8 mouse cellular contexts compared by ENCODE assay signal in the genomic region with DNA sequence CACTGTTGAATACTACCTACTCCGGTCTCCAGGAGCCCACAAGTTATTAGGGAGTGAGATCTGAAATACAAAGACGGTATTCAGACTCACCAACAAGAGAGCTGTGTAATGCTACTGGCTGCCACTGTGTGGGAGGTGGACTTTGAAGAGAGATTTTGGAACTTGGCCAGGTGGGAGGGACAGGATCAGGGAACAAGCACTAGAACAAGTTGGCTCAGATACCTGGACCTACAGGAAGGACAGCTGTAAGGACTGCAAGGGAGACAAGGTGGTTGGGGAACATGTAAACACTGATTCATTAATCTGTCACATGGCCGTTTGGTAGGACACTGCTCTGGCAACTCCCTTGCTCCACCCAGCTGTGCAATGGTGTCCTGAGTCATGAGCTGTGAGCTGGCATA. TPM values are rescaled to one million over a fixed set of nuclear protein-coding genes. Genes with fewer than 3 reads are reported as not detected.
DNase-seq lines count a peak whose midpoint lies in the region; ATAC-seq and TF ChIP-seq lines count a peak whose summit lies in the region.

No protein-coding gene starts in this region.

- H3K4me2 ChIP-seq in liver, postnatal 0 days (ENCODE audit: low read depth, low read length), result no peak overlapping the region

- H3K27ac ChIP-seq in liver, postnatal 0 days (ENCODE audit: low read depth), result peak overlapping the region; percentile 30; the same call in 1 of the 2 replicates

- 52% methylated on average over 3 of the region's 3 CpGs for WGBS in liver, postnatal 0 days (ENCODE audit: insufficient replicate concordance)

- H3K4me1 ChIP-seq in liver, postnatal 0 days (ENCODE audit: insufficient read depth), result peaks cover 9% of the 10 kb centered on the region; the same call in 1 of the 2 replicates

- no peak overlapping the region for H3K9ac ChIP-seq in liver, postnatal 0 days (replicated peaks)

- peak; percentile 18 for TF ChIP-seq CTCF in liver, postnatal 0 days (IDR thresholded peaks at IDR 0.05; ENCODE audit: low read depth)

- peak; percentile 25 to 50 for DNase-seq in cerebellum, postnatal 10 days
- no peak for DNase-seq in cerebellum, postnatal 4 days (ENCODE audit: low spot score in 2 of 2)
- DNase-seq in right cerebral cortex, adult 18-20 months, result peak; percentile 10
- no peak for DNase-seq in right cerebral cortex, postnatal 36 days (ENCODE audit: low spot score in 2 of 2)
- peak; percentile 59 for DNase-seq in liver, postnatal 0 days
- DNase-seq in urinary bladder, postnatal 36 days (ENCODE audit: low spot score in 2 of 2), result peak; percentile 74 to 85
- DNase-seq in gastrocnemius, postnatal 4 days (ENCODE audit: low spot score in 2 of 2), result no peak
- DNase-seq in cerebellum, adult 18-20 months, result no peak

- no peaks in the 10 kb centered on the region for H3K27me3 ChIP-seq in liver, postnatal 0 days (ENCODE audit: insufficient read depth, low read length)

- H3K4me3 ChIP-seq in liver, postnatal 0 days (ENCODE audit: low read depth, low read length), result no peak overlapping the region

- peak; percentile 97 for ATAC-seq in liver, postnatal 0 days

- H3K9me3 ChIP-seq in liver, postnatal 0 days (ENCODE audit: low read length), result no peaks in the 10 kb centered on the region

- peak; percentile 68 for TF ChIP-seq EP300 in liver, postnatal 0 days (IDR thresholded peaks at IDR 0.05; ENCODE audit: low read depth)

- no peaks in the 10 kb centered on the region for H3K36me3 ChIP-seq in liver, postnatal 0 days (replicated peaks; ENCODE audit: insufficient read depth, low read length)

RNA-seq across cellular contexts. Expression of a gene that starts 19.4 kb away (rescaled TPM):
- polyA plus RNA-seq in liver, postnatal 0 days (2015; fragmentation: Nextera tagmentation; extraction: Ambion mirVana), result 1.3 and 1.6 TPM in 2 replicates
- 1 to 10 TPM; 5.5 to 5.9 TPM for total RNA-seq in gastrocnemius, postnatal 4 days (2021)

RNA-seq across cellular contexts. Expression of a gene that starts 19.5 kb away (rescaled TPM):
- polyA plus RNA-seq in liver, postnatal 0 days (2015; fragmentation: Nextera tagmentation; extraction: Ambion mirVana), result 11.6 and 11.8 TPM in 2 replicates
- total RNA-seq in gastrocnemius, postnatal 4 days (2021), result 10 to 100 TPM; 42.5 to 46.4 TPM

Comparison
In these comparisons a context has a peak if more than half of its experiments do, and no peak if none do; other contexts are left out.
1. DNase-seq: peak in cerebellum, postnatal 10 days (2 of 2), right cerebral cortex, adult 18-20 months (single experiment), liver, postnatal 0 days (single experiment) and urinary bladder, postnatal 36 days (2 of 2); none in cerebellum, postnatal 4 days (0 of 2), right cerebral cortex, postnatal 36 days (0 of 2), gastrocnemius, postnatal 4 days (0 of 2) and cerebellum, adult 18-20 months (0 of 2).